Mouse (Mus musculus) cerebellum, postnatal 25 days (tissue): Measurements from ENCODE around the gene Higd1a.

Experiments used
- DNase-seq, 2 experiments: peaks; one replicate each; pipeline ENCODE4 v3.0.0; 2021; ENCODE audit warnings: mixed read lengths in 2 of 2

Gene Higd1a

DNA sequence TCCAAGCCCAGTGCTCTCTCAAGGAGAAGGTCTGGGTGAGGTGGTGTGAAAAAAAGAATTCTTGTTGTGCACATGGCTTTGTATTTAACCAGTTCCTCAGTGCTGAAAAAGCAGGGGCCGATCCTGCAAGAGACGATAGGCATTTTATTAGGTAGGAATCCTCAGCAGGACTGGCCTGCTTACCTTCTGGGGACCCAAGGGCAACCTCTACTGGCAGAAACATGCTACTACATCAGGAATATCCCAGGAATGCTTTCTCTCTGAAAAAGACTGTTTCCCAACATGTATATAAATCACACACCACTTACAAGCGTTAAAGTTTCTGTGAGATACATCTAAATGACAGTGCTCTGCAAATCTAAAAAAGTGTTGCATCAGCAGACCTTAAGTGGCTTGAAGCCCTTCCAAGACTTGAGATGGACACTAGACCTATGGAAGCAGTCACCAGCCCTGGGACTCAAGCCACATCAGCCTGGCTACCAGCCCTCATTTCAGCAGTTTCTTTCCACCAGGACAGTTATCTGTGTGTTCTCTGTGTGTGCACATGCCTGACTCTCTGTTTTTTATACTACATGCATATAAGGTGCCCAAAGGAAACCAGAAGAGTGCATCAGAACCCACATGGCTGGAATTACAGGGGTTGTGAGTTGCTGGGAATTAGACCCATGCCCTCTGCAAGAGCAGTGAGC lies 19.0 kb upstream of the Higd1a start:
- peak; percentile 62 to 79 for DNase-seq

DNA sequence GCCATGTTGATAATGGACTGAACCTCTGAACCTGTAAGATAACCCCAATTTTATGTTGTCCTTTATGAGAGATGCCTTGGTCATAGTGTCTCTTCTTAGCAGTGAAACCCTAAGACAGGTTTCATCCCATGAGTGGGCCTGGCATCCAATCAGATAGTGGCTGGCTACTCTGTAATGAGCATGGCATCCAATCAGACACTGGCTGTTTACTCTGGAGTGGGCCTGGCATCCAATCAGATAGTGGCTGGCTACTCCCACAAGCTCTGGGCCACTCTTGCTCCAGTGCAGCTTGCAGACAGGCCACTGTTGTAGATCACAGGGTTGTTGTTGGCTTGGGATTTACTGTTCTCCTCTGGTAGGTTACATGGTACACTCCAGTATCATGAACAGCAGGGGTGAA lies 15.4 kb upstream of the Higd1a start:
- no peak for DNase-seq

DNA sequence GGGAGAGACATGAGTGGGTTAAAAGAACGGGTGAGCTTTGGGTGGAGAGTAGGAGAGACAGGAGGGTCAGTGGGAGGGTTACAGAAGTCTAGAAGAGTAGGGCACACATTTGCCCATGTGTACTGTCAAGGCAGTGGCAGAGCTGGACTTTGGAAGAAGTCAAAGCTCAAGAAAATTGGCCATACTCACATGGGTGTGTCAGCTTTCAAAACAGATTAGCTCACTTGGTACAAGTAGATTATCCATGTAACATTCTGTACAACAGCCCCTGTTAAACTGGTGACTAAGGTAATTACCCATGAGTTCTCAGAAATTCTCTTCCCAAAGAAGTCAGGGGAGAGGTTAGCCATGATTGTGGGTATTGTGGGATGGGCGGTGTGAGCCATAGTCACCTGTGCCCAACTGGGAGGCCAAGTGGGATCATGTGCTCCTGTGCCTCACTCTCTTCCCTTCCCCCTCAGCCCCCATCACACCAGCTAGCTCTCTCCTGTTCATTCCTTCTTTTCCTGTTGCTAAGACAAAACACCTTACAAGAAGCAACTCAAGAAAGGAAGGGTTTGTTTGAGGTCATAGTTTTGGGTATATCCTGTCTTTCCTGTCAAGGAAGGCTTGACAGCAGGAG lies 14.0 kb upstream of the Higd1a start:
- DNase-seq = no peak

DNA sequence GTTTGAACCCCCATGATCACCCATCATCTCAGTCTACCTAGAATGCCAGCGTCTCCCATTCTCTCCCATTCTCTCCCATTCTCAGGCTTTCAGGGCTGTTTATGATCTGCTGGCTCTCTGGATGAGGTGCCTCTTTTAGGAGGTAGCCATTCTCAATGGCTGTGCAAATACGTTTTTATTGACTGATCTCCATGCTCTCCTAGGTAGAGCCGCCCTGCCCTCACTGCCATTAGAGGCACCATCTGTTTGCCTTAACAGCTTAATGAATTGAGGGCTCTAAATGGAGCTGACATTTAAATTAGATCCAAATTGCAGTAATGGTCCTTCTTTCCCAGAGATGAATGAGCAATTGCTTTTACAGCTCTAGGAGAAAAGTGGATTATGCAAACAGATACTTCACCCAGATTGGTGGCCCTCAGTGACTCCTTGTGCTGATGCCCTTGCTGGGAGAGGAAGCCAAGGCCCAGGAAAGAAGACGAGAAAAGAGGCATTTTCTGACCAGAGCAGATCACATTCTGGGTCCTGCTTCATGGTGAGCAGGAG lies 11.9 kb upstream of the Higd1a start:
- DNase-seq = no peak

DNA sequence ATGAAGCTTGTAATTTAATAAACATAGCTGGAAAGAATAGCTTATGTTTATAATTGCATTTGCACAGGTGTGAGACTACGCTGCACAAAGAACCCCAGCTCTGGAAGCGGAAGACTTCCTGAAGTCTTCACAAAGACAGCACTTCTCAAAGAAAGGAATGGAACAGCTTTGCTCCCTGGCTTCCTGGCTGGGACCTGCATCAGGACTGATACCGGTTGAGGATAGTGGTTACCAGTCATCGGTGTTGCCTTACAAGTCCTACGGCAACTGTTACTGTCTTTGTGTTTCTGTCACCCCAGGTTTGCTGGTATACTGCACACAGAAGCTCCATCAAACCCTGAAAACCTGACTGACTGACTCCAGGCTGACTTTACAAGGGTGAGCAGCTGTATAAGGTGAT lies 11.3 kb upstream of the Higd1a start:
- DNase-seq = no peak

- no peak for DNase-seq
These were observed 10.1 kb upstream of the Higd1a start for GRCm38 (mm10) chr9:121868236-121868635.

DNA sequence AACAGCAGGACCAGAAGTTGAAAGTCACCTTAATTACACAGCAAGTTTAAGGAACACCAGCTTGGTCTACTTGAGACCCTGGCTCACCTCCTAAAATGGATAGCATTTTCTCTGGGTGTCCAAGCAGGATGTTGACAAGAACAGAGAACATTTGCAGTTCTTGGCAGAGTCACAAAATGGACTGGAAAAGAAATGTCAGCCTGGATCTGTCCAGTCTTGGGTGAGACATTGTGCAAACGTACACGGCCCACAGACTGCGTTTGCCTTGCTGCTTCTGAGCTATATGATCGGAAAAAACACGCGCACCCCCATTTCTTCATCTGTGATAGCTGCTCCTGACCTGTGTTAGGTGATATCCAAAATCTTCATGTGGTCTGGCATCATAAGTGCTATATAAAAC lies 9.5 kb upstream of the Higd1a start:
- DNase-seq = no peak

DNA sequence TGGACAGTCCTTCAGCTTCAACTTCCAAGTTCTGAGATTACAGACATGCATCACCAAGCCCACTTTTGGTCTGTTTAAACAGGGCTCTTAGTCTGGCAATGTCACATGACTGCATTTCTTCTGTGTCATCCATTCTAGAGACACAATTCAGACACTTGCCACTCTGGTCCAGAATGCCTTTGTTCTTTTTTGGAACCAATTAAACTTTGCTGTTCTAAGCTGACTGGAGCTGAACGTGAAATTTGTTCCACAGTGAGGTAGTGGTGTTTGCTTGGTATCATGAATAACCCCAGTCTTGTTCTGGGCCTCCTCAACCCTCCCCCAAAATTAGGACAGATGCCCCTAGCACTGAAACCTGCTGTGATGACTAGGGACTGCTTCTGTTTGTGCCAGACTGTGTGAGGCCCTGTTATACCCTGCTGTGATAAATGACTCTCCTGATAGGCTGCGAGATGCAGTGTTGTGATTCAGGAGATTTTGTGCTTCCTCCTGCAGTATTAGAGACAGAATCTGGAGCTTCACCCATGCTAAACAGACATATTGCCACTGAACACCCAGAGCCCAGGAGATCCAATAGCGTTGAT lies 7.4 kb upstream of the Higd1a start:
- no peak for DNase-seq

DNA sequence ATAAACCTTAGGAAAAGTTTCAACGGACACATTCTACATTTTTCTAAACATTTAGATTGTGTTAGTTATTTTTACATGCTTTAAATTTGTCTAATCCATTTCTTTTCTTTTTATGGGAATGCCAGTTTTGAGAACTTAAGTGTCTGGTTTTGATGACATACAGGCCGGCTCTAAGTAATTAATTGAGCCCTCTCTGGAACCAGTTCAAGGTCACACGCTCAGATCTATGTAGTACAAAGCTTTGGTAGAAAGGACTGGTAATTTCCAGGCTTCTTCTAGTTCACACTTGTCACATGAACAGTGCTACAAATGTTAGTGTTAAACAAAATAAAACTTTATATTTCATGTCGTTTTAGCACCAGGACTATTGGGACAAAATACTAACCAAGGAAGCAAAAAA lies 6.7 kb upstream of the Higd1a start:
- no peak for DNase-seq

- no peak for DNase-seq
These were observed 2.8 kb upstream of the Higd1a start for GRCm38 (mm10) chr9:121860921-121861320.

- no peak for DNase-seq
These were observed 1.2 kb upstream of the Higd1a start for GRCm38 (mm10) chr9:121859345-121859744.

DNA sequence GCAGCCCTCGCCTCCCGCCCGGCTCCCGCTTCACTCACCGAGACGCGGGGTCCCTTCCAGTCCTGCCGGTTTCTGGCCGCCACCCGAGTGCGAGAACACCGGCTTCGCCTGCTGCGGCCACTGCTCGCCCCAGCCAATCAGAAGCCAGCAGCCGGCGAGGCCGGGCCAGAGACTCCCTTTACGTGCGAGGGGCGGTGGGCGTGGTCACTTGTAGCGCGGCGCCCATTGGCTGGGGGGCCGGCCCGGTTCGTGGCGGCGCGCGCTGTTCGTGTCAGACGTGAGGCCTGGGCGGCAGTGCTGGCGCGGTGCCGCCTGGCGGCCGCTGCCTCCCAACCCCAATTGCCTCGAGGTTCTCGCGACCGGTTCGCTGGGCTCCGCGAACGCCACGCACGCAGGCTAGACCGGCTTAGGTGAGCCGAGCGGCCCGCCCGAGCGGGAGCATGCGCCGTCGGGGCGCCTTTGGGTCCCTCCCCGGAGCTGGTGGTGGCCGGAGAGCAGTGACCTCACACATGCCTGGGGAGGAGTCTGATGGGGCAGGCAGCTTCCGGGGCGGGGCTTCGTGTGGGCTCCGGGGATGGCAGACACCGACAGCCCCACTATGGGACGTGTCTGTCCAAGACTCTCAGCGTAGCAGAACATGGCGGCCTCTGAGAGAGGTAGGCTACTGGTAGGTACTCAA lies 549 bp downstream of the Higd1a start:
- peak; percentile 98 to 99 for DNase-seq

- no peak for DNase-seq
These were observed 1.3 kb downstream of the Higd1a start for GRCm38 (mm10) chr9:121856649-121857416.

DNA sequence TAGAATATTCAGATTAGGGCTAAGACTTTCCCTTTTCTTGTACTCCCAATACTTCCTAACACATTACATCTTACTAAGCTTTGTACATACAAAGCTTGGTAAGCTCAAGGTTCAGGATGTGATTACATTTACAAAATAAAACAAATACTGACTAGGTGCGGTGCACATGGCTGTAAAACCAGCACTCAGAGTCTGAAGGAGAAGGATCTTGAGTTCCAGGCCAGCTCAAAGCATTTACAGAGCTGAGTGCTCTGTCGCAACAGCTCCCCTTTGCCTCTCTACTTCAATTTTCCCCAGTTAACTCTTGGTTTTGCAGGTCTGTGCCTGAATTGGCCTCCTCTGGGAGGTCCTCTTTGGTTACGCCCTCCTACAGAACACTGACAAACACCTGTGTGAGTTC lies 3.9 kb downstream of the Higd1a start:
- DNase-seq = no peak

DNA sequence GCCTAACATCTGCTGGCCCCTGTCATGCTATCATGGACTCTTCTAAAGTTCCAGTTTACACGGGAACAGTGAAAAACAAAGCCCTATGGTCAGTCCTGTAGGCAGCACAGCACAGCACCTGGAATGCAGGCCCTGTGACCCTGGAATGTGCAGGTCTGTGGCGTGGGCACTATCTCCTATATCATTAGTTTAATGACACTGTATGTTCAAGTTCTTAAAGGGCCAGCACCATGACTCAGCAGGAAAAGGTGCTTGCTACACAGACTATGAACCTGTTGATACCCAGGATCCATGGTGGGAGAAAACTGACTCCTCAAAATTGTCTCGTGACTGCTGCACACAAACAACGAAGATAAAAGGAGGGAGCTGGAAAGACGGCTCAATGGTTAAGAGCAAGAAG lies 10.3 kb downstream of the Higd1a start:
- DNase-seq = no peak

DNA sequence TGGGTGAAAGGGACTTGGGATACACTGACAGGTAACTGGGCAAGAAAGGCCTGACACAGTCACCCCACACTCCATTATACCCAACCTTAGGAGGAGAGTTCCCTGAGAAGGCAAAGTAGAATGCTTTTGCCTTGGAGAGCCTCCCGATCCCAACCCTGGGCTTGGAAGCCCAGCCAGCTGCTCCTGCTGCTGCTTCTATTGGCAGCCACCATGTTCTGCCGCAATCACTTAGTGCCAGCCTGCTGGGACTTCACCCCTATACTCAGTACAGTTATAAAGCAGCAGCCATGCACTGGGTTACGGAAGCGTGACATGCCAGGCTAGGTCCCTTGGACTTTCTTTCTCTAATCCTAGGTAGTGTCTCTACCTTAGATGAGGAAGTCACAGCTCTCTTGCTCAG lies 11.0 kb downstream of the Higd1a start:
- no peak for DNase-seq

GRCm38 (mm10) chr9:121846526-121847118 lies 11.5 kb downstream of the Higd1a start:
- peak; percentile 24 to 25 for DNase-seq

- DNase-seq = no peak
These were observed 15.2 kb downstream of the Higd1a start for GRCm38 (mm10) chr9:121842914-121843313.

- DNase-seq = no peak
These were observed 18.6 kb downstream of the Higd1a start for GRCm38 (mm10) chr9:121839622-121839965.

DNA sequence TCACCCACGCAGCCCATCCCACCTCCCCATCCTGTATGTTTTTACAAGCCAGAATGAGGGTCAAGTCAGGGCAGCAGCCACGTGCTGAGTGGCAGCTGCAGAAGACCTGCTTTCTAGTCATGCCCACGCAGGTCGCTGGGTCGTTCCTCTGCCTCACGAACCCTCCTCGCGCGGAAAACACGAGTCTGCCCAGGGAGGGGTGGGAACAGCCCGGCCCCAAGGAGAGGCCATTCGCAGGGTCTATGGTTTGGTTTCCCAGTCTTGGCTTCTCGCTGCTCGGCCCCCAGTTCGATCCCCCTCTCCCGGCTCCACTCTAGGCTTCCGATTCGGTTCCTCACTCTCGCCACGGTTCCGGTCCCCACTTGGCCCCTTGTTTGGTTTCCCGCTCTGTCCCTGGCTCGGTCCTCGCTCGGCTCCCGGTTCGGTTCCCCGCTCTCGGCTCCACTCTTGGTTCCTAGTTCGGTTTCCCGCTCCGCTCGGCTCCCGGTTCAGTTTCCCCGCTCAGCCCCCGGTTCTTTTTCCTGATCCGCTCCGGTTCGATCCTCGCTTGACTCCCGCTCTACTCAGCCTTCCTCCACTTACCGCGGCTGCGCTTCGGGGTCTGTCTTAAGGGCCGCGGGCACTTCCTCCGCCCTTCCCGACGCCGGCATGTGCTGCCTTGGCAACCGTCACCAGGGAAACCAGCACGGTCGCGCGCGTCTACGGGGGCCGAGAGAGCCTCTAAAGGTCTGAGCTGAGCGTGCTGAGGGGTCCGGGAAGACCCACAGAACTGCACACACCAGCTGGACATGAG lies 19.1 kb downstream of the Higd1a start, which contains the start of gene Ccdc13:
Ccdc13 (minus strand) TSS at position 633 of the 793 bp plus-strand sequence.
- DNase-seq = peak; percentile 57 to 76

DNA sequence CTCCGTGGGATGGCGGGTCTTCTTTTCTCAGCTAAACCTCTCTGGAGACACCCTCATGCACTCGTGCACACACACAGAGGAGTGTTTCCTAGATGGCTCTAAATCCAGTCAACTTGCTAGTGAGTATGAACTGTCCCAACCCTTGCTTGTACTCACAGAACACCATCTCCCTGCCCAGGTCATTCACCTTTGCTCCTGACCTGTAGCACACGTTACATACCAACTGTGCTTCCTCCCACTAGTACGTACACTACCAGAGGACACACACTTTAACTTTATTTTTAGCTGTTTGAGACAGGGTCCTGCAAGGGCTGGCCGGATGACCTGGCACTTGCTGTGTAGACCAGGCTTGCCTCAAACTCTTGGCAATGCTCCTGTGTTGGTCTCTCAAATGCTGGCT lies 20.2 kb downstream of the Higd1a start:
- no peak for DNase-seq

- no peak for DNase-seq
These were observed 24.3 kb downstream of the Higd1a start for GRCm38 (mm10) chr9:121833825-121834224.
